Mouse (Mus musculus): ENCODE measurements at regions not wholly inside any gene's neighbourhood (a gene's known extent, or its start where the extent isn't known, plus 50 kb on each side); places are given as distances from the start of the nearest gene placed in this dataset.

GRCm38 (mm10) chr16:30880682-30881081 is 200.6 kb downstream of the Xxylt1 start:
- TF ChIP-seq CTCF (IDR thresholded peaks at IDR 0.05; ENCODE audit: low read depth), result no peak
- no peak for TF ChIP-seq EP300 (optimal IDR thresholded peaks at IDR 0.05)

Measured in stomach, postnatal 0 days (tissue).